Mouse (Mus musculus): ENCODE measurements around the gene Sox6.

GRCm38 (mm10) chr7:115825295-115825694 is 213.3 kb downstream of the Sox6 start:
- no peak for TF ChIP-seq MAFK (IDR thresholded peaks at IDR 0.05; ENCODE audit: insufficient read depth, low read depth, low read length)
- no peak for TF ChIP-seq ZC3H11A (IDR thresholded peaks at IDR 0.05; ENCODE audit: borderline replicate concordance, low read depth, low read length)
- TF ChIP-seq ZNF384 (IDR thresholded peaks at IDR 0.05; ENCODE audit: low read depth, low read length), result no peak
